Mouse (Mus musculus) testis, adult 2 months (tissue): ENCODE measurements around the gene Fbxo42.

ENCODE experiments used
- CTCF ChIP-seq: fragments of 200-500 bp; IDR thresholded peaks from 2 replicates; pipeline ENCODE4 v1.5.1; 2012; ENCODE audit warnings: low read depth, mild to moderate bottlenecking, inconsistent platforms, low read length, moderate library complexity; ENCODE audit not compliant: control insufficient read depth, insufficient read depth, insufficient replicate concordance
- POLR2A ChIP-seq: fragments of 200-500 bp; IDR thresholded peaks from 2 replicates; pipeline ENCODE4 v1.6.1; 2012; ENCODE audit warnings: low read depth, mild to moderate bottlenecking, inconsistent platforms, low read length, moderate library complexity; ENCODE audit not compliant: control insufficient read depth

GRCm38 (mm10) chr4:141133227-141133626, 14.5 kb upstream of the Fbxo42 start:
- no peak for TF ChIP-seq POLR2A
- no peak for TF ChIP-seq CTCF
